Mouse (Mus musculus) retina, embryonic 14.5 days (tissue): ENCODE results near the gene Slc25a28.

Experiments used
- DNase-seq: peaks from one replicate; pipeline ENCODE4 v3.0.0-alpha.2; 2015; ENCODE audit warnings: low spot score

The Slc25a28 gene

DNA sequence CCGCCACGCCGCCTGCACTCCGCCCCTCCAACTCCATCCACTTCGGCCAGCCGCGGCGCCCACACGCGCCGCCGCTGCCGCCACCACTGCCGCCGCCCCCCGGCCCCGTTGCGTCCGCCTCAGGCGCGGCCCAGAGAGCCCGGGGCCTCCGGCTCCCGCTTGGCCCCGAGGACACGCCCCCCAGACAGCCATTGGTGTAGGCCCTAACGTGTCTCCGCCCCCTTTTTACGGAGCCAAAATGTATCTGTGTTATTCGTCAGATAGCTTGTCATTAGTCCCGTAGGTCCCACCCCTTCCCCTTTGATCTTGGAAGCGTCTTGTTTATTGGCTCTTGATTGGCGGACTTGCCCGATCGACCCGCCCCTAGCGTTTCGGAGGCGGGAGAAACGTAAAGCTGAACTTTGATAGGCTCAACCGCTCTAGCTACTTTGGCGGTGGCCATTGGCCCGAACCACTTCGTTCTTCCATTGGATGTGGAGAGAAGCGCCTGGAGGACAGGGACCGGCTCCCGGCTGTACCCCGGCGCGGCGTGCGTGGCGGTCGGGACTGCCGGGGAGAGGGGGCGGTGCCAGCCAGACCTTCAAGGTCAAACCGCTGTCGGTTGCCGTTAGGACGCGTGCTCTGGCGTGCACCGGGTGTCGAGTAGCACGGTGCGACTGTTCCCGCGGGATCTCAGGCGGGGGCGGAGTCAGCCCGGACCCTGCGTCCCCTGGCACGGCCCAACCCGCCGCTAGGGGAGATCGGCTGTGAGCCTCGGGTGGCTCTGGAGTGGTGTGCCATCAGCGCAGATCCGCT, at the start of gene Slc25a28:
Gene Slc25a28 (minus strand): TSS at position 152 of the 795 bp plus-strand sequence.
- DNase-seq, result peak; percentile 100

GRCm38 (mm10) chr19:43724194-43724593, 49.5 kb upstream of the Slc25a28 start:
- no peak for DNase-seq

GRCm38 (mm10) chr19:43723501-43723900, 48.8 kb upstream of the Slc25a28 start:
- no peak for DNase-seq

- DNase-seq, result no peak
Measured at GRCm38 (mm10) chr19:43722891-43723290, 48.2 kb upstream of the Slc25a28 start.

- DNase-seq, result no peak
Measured at GRCm38 (mm10) chr19:43720061-43720460, 45.4 kb upstream of the Slc25a28 start.

GRCm38 (mm10) chr19:43711971-43712370, 37.3 kb upstream of the Slc25a28 start:
- no peak for DNase-seq

DNA sequence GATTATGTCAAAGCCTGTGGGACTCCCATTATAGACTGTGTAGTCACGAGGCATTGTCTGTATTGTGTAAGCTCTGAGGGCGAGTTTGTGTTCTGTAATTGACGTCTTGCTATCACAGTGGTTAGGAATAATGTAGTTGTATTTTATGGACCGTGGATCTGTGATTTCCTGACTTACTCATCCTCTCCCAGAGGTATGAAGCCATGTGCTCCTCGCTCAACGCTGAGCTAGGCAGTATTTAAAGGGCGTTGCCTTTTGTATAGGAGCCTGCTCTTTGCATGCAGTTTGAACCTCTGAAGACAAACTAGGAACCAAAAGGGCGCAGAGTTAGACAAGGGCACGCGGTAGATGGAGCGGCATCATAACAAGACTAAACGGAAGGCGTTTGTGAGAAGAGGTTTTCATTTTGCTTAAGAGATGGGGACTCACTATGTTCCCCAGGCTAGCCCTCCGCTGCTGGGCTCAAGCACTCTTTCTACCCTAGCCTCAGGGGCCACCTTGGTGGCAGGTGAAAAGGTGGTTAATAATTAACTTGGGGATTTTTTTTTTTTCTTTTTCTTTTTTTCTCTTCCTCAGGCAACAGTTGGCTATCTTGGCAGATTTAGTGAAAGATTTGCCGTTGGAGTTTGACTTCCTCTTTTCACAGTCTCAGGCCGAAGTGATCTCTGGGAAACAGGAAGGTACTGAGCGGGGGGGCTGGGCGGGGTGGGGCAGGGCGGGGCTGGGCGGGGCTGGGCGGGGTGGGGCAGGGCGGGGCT, 36.7 kb upstream of the Slc25a28 start:
- DNase-seq, result no peak

DNA sequence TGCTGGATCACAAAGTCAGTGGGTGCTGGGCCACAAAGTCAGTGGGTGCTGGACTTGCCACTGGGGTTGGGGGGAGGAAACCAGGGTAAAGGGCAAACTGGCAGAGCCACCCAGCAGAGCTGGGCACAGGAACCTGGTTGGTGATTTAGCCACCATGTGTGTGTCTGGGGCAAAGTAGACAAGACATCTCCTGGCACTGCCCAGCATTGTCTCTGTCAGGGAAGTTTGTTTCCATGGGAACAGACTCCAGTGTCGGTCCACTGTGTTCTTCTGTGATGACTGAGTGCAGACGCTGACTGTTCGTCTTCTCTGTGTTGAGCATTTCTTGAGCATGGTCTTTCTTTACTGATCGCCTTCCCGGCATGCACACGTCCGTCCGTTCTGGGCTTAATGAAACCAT, 34.6 kb upstream of the Slc25a28 start:
- DNase-seq, result no peak

DNA sequence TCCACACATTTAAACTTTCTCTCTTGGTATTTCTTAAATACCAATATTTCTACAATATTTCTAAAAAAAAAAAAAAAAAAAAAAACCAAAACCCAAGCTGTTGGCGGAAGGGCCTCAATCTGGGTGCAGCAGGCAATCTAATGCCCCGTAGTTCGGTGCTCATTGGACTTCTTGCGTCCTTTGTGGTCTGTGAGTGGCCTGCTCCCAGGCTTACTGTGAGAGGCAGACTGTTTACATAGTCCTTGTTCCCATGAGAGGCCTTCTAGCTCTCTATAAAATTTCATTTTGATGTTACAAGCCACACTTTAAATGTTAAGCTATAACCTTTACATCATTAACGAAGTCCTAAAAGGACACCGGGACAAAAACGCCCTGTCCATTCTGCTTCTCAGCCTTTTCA, 33.5 kb upstream of the Slc25a28 start:
- no peak for DNase-seq

- no peak for DNase-seq
Measured at GRCm38 (mm10) chr19:43704787-43705497, 30.3 kb upstream of the Slc25a28 start.

- no peak for DNase-seq
Measured at GRCm38 (mm10) chr19:43704211-43704610, 29.5 kb upstream of the Slc25a28 start.

- no peak for DNase-seq
Measured at GRCm38 (mm10) chr19:43699763-43700155, 25.1 kb upstream of the Slc25a28 start.

DNA sequence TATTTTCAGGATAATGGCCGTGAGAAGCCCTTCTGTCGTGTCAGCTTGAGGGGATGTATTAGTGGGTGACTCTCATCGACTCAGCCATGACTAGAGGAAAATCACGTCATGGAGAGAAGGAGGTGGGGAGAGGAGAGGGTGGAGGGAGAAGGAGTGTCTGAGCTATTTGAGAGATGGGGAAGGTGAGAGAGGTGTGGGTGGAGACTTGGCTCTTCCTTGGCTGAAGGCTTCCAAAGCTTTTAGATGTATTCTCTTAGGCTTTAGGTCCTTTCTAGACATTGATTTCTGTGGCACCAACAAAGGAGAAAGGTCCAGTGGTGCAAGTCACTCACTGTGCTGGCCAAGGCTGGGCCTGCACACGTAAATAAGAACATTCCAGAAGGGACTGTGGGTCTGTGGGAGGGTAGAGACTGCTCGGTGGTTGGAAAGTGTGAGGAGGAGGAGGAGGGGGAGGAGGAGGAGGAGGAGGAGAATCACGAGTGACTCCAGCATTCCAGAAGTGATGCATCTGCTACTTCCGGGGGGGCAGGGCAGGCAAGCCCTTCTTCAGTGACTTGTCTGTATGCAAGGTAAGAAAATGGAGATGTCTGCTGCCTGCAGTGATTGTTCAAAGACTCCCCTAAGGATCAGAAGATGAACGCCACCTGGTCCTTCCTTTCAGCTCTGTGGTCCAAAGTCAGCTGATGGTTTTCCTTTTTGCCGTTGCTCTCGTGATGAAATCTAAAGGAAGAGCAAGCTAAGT, 24.5 kb upstream of the Slc25a28 start:
- DNase-seq, result no peak

DNA sequence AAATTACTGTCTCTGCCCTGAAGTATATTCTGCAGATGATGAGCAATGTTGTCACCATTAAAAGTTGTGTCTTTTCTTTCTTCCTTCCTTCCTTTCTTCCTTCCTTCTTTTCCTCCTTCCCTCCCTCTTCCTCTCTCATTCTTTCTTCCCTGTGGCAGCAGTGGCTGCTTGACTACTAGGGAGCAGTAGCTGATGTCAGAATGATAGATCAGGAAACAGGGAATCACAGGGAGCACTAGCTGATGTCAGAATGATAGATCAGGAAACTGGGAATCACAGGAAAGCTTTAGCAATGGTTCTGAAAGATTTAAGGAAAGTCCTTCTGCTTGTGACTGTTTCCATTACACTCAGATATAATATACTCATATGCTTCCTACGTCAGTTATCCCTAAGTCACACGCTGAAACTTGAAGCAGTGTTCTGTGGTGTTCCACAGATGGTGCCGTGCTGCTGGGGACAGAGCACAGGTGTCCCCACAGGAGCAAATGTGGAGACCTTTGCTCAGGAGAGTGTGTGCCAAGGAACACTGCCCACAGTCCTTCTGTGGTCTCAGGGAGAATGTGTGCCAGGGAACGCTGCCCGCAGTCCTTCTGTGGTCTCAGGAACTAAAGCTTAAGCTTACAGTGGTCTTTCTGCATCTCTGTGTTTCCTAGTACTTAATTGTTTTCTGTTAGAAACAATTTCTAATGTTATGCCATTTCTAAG, 23.1 kb upstream of the Slc25a28 start:
- no peak for DNase-seq

DNA sequence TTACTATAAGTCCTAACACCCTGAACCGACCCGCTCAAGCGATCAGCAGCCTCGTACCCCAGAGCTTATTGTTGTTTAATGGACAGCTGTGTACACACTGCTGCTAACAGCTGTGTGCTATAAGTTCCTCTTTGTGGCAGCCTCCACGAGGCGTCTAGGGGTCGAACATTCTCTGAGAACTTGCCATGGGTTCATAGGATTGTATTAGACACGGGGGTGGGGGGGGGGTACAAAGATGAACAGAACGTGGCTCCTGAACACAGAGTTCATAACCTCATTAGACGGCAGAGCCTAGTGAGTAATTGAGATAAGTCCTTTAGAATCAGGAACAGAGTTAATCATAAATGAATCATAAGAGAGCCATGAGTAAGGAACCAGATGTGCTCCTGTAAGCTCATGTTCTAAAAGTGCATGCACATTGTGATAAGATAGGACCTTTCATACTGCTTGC, 20.9 kb upstream of the Slc25a28 start:
- DNase-seq, result no peak

DNA sequence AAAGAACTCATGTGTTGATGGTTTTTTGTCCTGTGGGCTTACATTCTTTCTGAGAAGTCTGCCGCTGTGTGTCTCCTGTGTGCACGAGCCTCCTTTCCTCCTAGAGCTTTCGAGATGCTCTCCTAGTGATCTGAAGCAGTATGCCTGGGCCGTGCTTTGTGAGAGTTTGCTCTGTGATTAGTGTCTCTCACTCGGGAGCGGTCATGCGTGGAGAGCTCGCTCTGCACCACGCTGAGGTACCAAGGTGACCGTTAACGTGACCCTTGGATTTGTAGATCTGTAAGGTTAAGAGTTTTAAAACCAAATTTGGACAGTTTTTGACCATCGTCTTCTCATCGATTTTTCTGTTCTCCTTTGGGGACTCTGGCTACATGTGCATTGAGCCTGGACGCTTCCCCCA, 18.1 kb upstream of the Slc25a28 start:
- DNase-seq, result no peak

GRCm38 (mm10) chr19:43689419-43690246, 15.0 kb upstream of the Slc25a28 start, which contains the start of gene Entpd7:
Gene Entpd7, plus strand, starts transcription at chr19:43689672.
- DNase-seq, result peak; percentile 97

DNA sequence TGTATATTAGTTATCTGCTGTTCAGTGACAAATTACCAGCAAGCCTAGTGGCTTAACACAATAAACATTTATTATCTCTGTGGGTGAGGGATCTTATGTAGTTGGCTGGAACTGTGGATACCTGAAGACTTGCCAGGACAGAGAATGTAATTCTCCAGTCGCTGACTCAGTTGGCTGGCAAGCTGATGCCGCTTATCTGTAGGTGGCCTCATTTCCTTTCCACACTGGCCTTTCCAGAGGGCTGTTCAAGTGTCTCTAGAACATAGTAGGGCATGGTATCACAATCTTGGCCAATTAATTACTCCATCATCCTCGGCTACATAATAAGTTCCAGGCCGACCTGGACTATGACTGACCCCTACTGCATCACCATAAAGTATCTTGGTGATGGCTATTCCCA, 6.9 kb upstream of the Slc25a28 start:
- DNase-seq, result no peak

- no peak for DNase-seq
Measured at GRCm38 (mm10) chr19:43679474-43679981, 4.8 kb upstream of the Slc25a28 start.

DNA sequence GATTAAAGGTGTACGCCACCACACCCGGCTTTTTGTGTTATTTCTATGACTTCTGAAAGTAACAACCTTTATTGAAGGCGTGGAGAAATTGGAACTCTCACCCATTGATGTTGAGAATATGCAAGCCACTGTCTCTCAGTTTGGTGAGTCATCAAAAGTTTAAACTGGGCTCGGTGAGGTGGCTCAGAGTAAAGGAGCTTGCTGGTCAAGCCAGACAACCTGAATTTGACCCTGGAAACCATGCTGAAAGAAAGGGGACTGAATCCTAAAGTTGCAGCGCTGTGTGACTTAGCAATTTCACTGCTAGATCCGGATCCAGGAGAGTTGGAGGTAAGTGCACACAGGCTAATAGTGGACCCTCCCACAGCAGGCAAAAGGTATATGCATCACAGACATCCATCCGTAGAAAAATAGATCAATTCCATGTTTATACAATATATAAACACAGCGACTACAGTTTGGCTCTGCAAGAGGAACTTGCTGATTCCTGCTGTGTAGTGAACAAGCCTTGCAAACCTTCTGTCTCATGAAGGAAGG, 3.9 kb upstream of the Slc25a28 start:
- no peak for DNase-seq
